Mouse (Mus musculus) embryonic facial prominence, embryonic 15.5 days (tissue): ENCODE measurements around the gene Mob2. TPM values are rescaled to one million over a fixed set of nuclear protein-coding genes. Genes with fewer than 3 reads are reported as not detected.

Experiments
- ATAC-seq: fragments of 200-750 bp; cut with Nextera tagmentation; 2 replicates; pipeline ENCODE4 v1.8.0; 2017; ENCODE audit warnings: low read depth, moderate TSS enrichment; ENCODE audit not compliant: insufficient number of reproducible peaks, low FRiP score, low TSS enrichment
- H3K27ac ChIP-seq: fragments of 300-500 bp; sonication (generic); replicated peaks from 2 replicates; pipeline ENCODE4 v1.5.1; 2015; ENCODE audit warnings: mild to moderate bottlenecking, inconsistent platforms
- H3K27me3 ChIP-seq: fragments of 300-500 bp; sonication (generic); 2 replicates; pipeline ENCODE4 v1.6.1; 2015; ENCODE audit warnings: inconsistent platforms
- H3K36me3 ChIP-seq: fragments of 300-500 bp; sonication (generic); 2 replicates; pipeline ENCODE4 v1.6.1; 2015; ENCODE audit warnings: mild to moderate bottlenecking, inconsistent platforms
- H3K4me1 ChIP-seq: fragments of 300-500 bp; sonication (generic); 2 replicates; pipeline ENCODE4 v1.6.1; 2015; ENCODE audit warnings: inconsistent platforms
- H3K4me2 ChIP-seq: fragments of 300-500 bp; sonication (generic); replicated peaks from 2 replicates; pipeline ENCODE4 v1.6.1; 2015; ENCODE audit warnings: mild to moderate bottlenecking, inconsistent platforms
- H3K4me3 ChIP-seq: fragments of 300-500 bp; sonication (generic); replicated peaks from 2 replicates; pipeline ENCODE4 v1.5.1; 2015; ENCODE audit warnings: mild to moderate bottlenecking, inconsistent platforms
- H3K9ac ChIP-seq: fragments of 300-500 bp; sonication (generic); 2 replicates; pipeline ENCODE4 v1.6.1; 2015; ENCODE audit warnings: inconsistent platforms
- H3K9me3 ChIP-seq: fragments of 300-500 bp; sonication (generic); replicated peaks from 2 replicates; pipeline ENCODE4 v1.6.1; 2016; ENCODE audit warnings: inconsistent platforms
- WGBS: fragments of 180-500 bp; shearing (Covaris S2); methylation state at CpG from one replicate; pipeline ENCODE4 v1.1.7; 2015; 5-methylcytosine and 5-hydroxymethylcytosine counted together
- polyA plus RNA-seq: library from polyadenylated mRNA; unstranded; fragments of >200 nt; fragmentation: Nextera tagmentation; extraction: Ambion mirVana; gene quantifications from 2 replicates; pipeline ENCODE4 v1.2.1, GENCODE M21; 2015

The Mob2 gene
- polyA plus RNA-seq, 1 experiment from 2014 or later: 79.5 TPM

DNA sequence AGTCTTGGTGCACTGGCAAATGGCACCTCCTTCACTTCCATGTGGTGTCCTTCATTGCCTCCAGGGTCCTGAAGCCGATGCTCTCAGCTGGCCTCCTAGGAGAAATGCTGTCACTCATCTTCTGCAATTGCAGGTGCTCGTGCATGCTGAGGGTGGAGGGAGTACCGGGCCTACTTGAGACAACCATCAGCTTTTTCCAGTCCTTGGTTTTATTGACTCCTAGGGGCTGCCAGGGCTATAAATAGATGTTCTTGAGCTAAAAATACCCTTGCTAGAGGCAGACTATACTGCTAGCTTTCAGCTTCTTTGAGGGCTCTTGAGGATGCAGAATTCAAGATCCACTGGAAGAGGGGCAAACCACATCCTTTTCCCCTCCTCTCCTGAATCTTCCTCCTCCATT lies 16.3 kb upstream of the Mob2 start:
- no peak for ATAC-seq
- Histone ChIP-seq H3K4me3 (no peak overlapping the region), H3K27ac (no peak overlapping the region), H3K4me1 (peaks cover 4% of the 10 kb centered on the region; the same call in 1 of the 2 replicates), H3K36me3 (no peaks in the 10 kb centered on the region), H3K4me2 (no peak overlapping the region), H3K9ac (no peak overlapping the region), H3K27me3 (peaks cover 48% of the 10 kb centered on the region), H3K9me3 (no peaks in the 10 kb centered on the region)
- 70% methylated on average over 3 of the region's 3 CpGs for WGBS

DNA sequence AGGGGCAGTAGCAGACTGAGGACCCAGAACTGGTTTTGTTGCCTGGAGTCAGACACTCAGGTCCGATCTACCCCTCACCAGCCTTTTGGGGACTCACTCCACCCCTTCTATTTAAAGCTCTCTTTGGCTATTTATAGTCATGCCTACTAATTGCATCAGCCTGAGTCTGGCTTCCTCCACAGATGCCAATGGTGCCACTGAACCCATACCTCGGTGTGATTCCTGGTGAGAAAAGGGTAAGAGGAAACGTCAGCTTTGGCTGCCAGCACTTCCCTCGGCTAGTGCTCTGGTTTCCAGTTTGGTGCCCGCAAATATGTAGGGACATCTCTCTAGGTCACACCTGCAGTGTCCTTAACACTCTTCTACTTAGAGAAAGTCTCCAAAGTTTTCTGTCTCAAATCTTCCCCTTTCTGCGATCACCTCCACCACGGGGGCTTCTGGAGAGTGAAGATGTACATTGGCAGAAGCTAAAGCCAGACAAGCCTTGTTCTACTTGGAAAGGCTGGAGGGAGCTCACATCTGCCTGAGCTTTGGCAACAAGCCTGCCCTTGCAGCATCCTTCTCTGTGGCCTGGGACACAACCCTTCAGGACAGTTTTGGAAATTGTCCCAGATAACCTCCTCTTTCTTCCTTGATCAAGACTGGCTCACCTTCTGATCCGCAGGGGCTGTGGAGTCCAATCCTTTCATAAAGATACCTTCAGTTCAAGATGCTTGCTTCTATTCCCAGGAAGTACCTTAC lies 13.5 kb upstream of the Mob2 start:
- Histone ChIP-seq H3K27ac (no peak overlapping the region), H3K4me1 (no peaks in the 10 kb centered on the region), H3K4me2 (no peak overlapping the region), H3K9me3 (no peaks in the 10 kb centered on the region), H3K27me3 (peaks cover 31% of the 10 kb centered on the region), H3K9ac (no peak overlapping the region), H3K4me3 (no peak overlapping the region), H3K36me3 (no peaks in the 10 kb centered on the region)
- no peak for ATAC-seq
- 71% methylated on average over 8 of the region's 8 CpGs for WGBS

DNA sequence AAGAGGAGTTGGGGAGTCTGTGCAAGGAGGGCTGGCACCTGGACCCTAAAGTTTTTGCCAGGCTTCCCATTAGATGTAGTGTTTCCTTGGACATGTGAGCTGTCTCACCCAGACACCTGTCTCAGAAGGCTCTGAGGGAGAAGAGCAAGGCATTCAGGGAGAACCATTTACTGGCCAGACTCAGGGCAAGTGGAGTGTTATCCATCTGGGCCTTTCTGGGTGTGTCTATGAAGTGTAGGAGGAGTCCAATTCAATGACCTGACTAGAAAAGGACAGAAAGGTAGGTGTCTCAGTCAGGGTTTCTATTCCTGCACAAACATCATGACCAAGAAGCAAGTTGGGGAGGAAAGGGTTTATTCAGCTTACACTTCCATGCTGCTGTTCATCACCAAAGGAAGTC lies 10.9 kb upstream of the Mob2 start:
- H3K36me3 ChIP-seq: no peaks in the 10 kb centered on the region
- no peaks in the 10 kb centered on the region for H3K9me3 ChIP-seq
- H3K27ac ChIP-seq: no peak overlapping the region
- no peak overlapping the region for H3K9ac ChIP-seq
- no peak overlapping the region for H3K4me3 ChIP-seq
- no peak overlapping the region for H3K4me2 ChIP-seq
- peaks cover 20% of the 10 kb centered on the region; the same call in 1 of the 2 replicates for H3K27me3 ChIP-seq
- ATAC-seq: no peak
- H3K4me1 ChIP-seq: no peaks in the 10 kb centered on the region

DNA sequence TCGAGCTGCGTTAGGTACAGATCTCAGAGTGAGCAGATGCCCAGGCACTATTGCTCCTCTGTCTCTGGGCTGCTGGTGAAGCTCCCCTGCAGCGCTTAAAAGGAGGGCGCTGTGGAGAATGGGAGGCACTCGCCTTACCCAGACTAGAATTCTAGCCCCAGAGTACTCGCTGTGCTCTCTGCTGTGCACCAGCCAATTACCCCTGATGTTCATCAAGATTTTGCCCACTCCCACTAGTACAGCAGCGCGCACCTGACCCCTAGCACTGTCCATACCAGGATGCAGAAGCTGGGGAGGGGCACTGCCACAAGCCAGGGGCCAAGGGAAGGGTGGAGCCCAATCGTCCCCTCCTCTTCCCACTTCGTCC lies 10.3 kb upstream of the Mob2 start:
- 3% methylated on average over 10 of the region's 10 CpGs for WGBS
- no peaks in the 10 kb centered on the region for H3K36me3 ChIP-seq
- H3K4me3 ChIP-seq: no peak overlapping the region
- H3K27me3 ChIP-seq: peaks cover 20% of the 10 kb centered on the region; the same call in 1 of the 2 replicates
- no peak overlapping the region for H3K4me2 ChIP-seq
- no peaks in the 10 kb centered on the region for H3K4me1 ChIP-seq
- H3K9me3 ChIP-seq: no peaks in the 10 kb centered on the region
- H3K9ac ChIP-seq: no peak overlapping the region
- 0 out of 2 replicates have a peak, but pooled peaks have one; percentile 39 for ATAC-seq
- no peak overlapping the region for H3K27ac ChIP-seq

DNA sequence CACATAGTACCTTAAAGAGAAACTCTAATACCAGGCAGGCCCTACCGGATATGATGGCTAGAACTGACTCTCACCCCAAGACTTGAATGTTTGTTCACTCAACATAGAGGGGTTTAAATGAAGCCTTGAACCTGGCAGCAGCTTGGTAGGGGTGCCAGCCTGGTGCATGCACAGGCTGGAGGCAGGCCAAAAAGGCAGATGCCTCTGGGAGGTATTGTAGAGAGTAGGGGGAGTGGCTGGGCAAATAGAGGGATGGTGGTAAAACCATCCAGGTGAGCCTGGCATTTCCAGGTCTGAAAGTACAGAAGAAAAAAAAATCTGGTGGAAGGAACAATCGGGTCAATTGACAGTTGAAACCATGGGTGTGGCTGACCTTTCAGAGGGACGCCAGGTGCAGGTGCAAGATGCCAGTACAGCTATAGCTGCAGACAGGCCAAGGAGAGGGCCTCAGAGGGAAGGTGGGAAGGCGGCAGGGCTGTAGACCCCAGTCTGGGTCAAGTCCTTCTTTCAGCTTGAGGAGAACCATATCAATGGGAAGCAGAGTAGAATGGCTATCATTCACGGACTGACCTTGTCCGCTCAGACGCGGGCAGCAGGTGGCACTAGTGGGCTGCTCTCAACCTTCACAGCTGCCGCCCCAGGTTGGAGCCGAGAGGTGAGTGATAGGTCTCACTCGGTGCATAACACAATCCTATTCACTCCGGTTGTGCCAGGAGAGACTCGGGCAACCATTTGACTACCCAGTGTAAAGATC lies 9.8 kb upstream of the Mob2 start:
- Histone ChIP-seq H3K27ac (no peak overlapping the region), H3K36me3 (no peaks in the 10 kb centered on the region), H3K4me2 (no peak overlapping the region), H3K4me1 (no peaks in the 10 kb centered on the region), H3K4me3 (no peak overlapping the region), H3K27me3 (peaks cover 17% of the 10 kb centered on the region; the same call in 1 of the 2 replicates), H3K9me3 (no peaks in the 10 kb centered on the region), H3K9ac (no peak overlapping the region)
- peak; percentile 57; the same call in 1 of the 2 replicates for ATAC-seq
- WGBS: 14% methylated on average over 13 of the region's 13 CpGs

DNA sequence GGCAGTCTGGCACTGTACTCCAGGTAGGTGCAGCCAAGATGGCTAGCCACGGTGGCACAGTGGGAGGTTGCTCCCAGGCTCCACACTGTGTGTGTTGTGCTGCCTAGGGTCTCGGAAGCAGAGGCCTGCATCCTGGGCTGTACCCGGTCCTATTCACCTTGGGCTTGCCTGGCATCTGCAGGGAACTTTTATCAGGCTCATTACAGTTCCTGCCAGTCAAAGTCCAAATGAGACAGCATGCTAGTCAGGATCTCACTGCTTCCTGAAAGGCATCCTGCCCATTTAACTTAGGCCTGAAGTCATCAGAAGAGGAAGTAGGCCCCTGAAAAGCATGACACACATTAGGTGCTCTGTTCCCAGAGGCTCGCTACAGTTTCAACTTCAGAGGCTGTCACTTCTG lies 7.6 kb upstream of the Mob2 start:
- Histone ChIP-seq H3K4me2 (no peak overlapping the region), H3K9ac (no peak overlapping the region), H3K4me1 (no peaks in the 10 kb centered on the region), H3K9me3 (no peaks in the 10 kb centered on the region), H3K27ac (no peak overlapping the region), H3K27me3 (peaks cover 13% of the 10 kb centered on the region; the same call in 1 of the 2 replicates), H3K4me3 (no peak overlapping the region), H3K36me3 (no peaks in the 10 kb centered on the region)
- ATAC-seq: no peak
- WGBS: 61% methylated on average over 4 of the region's 4 CpGs

DNA sequence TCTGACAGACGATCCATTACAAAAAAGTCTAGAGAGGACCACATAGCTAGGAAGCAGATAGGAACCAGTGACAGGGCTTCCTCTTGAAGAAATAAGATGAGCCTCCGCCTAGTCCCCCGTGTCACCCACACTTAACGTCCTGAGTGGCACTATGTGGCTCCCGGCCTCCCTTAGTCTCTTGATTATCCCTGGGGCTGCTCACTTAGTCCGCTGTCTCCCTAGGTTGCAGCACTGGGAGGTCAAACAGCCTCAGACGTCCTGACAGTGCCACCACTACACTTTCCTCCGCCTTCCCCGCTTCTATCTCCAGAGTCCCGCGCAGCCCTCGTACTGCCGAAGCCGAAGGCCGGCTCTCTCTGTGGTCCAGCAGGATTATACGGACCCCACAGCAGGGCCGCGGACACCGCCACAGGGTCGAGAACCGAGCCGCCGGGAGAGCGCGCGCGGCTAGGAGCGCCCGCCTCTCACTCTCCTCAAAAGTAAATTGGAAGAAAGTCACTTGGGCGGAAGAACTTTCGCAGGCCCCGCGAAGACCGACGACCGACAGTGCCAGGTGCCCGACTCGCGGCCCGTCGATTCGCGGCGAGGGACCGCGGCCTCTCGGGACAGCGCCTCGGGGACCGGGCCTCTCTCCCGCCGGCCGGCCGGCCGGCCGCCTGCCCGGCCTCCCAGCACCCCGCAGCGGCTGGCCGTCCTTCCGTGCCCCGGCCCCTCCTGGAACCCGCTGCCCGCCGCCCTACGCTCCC lies 507 bp downstream of the Mob2 start:
- Histone ChIP-seq H3K9ac (peak overlapping the region; percentile 96), H3K27ac (peak overlapping the region; percentile 86), H3K4me3 (peak overlapping the region; percentile 96), H3K4me1 (peaks cover 27% of the 10 kb centered on the region), H3K27me3 (no peaks in the 10 kb centered on the region), H3K4me2 (peak overlapping the region; percentile 85), H3K9me3 (no peaks in the 10 kb centered on the region), H3K36me3 (peaks cover 6% of the 10 kb centered on the region; the same call in 1 of the 2 replicates)
- 2% methylated on average over 62 of the region's 66 CpGs for WGBS
- ATAC-seq: peak; percentile 50; the same call in 1 of the 2 replicates

DNA sequence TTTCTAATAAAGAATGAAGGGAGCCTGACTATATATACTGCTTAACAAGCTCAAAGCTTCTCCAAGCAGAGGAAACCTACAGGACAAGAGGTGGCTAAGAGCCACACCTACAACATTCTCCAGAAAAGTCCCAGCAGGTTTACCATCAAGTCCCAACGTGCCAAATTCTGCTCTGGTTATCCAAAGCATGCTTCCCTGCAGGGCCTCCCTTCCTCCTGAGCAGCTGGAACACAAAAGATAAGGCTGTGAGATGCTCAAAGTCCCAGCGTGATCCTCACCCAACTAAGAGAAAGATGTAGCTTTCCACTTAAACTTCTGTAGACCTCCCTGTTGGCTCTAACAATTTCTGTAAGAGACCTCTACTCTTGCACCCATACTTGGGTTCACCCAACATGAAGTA lies 1.8 kb downstream of the Mob2 start:
- H3K9me3 ChIP-seq: no peaks in the 10 kb centered on the region
- no peak overlapping the region for H3K4me2 ChIP-seq
- peaks cover 27% of the 10 kb centered on the region for H3K4me1 ChIP-seq
- ATAC-seq: no peak
- no peak overlapping the region for H3K9ac ChIP-seq
- no peak overlapping the region for H3K4me3 ChIP-seq
- H3K27me3 ChIP-seq: no peaks in the 10 kb centered on the region
- WGBS: 59% methylated on average over 2 of the region's 2 CpGs
- peaks cover 13% of the 10 kb centered on the region for H3K36me3 ChIP-seq
- H3K27ac ChIP-seq: no peak overlapping the region

DNA sequence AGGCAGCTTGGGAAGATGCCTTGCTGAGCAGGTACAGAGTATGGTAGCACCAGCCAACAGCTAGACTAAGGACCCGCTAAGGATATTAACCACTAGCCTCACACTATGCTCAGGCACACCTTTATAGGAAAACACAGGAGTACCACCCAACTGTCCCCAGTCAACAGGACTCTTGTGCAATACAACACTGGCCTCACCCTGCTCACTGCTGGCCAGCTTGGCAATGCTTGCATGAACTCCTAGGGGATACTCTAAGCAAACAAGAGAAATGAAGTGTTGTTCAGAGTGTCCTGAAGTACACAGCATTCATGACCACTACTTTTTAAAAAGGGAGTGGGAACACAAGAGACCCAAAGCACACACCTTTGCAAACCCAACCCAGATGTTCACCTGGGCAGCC lies 3.7 kb downstream of the Mob2 start:
- Histone ChIP-seq H3K4me1 (peaks cover 27% of the 10 kb centered on the region), H3K9ac (no peak overlapping the region), H3K27ac (no peak overlapping the region), H3K27me3 (no peaks in the 10 kb centered on the region), H3K36me3 (peaks cover 13% of the 10 kb centered on the region), H3K4me3 (no peak overlapping the region), H3K9me3 (no peaks in the 10 kb centered on the region), H3K4me2 (no peak overlapping the region)
- no peak for ATAC-seq
- 94% methylated on average over 1 of the region's 1 CpGs for WGBS

DNA sequence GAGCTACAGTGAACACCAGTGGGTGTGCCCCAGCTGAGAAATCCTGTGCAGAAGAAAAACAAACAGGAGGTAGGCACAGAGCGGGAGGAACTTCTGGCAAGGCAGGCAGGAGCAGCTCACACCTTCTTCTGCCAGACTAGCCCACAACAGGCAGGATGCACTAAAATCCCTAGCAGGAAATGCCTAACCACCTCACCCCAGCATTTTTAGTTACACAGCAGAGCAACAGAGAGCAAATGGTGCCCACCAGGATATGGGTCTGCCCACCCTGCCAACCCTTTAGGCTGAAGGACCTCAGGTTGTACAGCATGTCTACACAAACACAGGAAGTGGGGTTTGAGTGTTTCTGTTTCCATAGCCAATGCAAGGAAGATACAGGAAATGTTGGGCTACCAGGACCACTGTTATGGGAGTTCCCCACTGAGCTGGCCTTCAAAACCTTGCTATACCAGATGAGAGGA lies 4.2 kb downstream of the Mob2 start:
- no peak for ATAC-seq
- no peak overlapping the region for H3K27ac ChIP-seq
- H3K4me2 ChIP-seq: no peak overlapping the region
- no peaks in the 10 kb centered on the region for H3K27me3 ChIP-seq
- H3K9me3 ChIP-seq: no peaks in the 10 kb centered on the region
- H3K9ac ChIP-seq: no peak overlapping the region
- no peak overlapping the region for H3K4me3 ChIP-seq
- peaks cover 13% of the 10 kb centered on the region for H3K36me3 ChIP-seq
- H3K4me1 ChIP-seq: peaks cover 26% of the 10 kb centered on the region
- WGBS: 80% methylated on average over 1 of the region's 1 CpGs

DNA sequence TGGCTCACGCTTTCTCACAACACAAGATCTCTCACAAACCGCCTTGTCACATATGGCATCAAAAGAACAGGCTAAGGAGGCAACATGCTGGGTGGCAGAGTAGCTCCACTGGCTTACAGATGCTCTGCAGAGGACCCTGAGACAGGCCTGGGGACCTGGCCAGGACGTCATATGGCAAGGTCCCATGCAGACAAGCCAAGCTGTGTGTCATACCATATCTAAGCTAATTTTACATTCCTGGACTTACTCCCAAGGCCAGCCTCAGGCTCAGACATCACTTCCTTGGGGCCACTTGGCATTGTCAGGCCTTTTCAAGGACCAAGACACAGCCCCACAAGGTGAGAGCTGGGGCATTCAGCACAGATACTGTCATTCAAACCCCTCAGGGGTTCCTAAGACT lies 5.4 kb downstream of the Mob2 start:
- WGBS: 85% methylated on average over 3 of the region's 3 CpGs
- no peak for ATAC-seq
- Histone ChIP-seq H3K36me3 (peaks cover 13% of the 10 kb centered on the region), H3K4me1 (peaks cover 21% of the 10 kb centered on the region), H3K4me2 (no peak overlapping the region), H3K4me3 (no peak overlapping the region), H3K9ac (no peak overlapping the region), H3K27me3 (no peaks in the 10 kb centered on the region), H3K9me3 (no peaks in the 10 kb centered on the region), H3K27ac (no peak overlapping the region)
